Mouse (Mus musculus) layer of hippocampus, adult 2 months (tissue): ENCODE measurements at regions not wholly inside any gene's neighbourhood (a gene's known extent, or its start where the extent isn't known, plus 50 kb on each side); places are given as distances from the start of the nearest gene placed in this dataset.
A peak's percentile ranks its signal among the peaks of the same experiment; 100 is the strongest.

Experiments
- DNase-seq, 2 experiments: peaks; one replicate each; pipeline ENCODE4 v3.0.0; 2022; ENCODE audit warnings: low spot score in 2 of 2
- H3K27ac ChIP-seq: fragments of 200-600 bp; 2 replicates; pipeline ENCODE4 v1.8.1; 2022
- H3K4me3 ChIP-seq: fragments of 200-600 bp; 2 replicates; pipeline ENCODE4 v1.8.1; 2022; ENCODE audit warnings: mild to moderate bottlenecking
- CTCF ChIP-seq: fragments of 200-600 bp; conservative IDR thresholded peaks from 2 replicates; pipeline ENCODE4 v1.8.1; 2022; ENCODE audit warnings: antibody characterized with exemption, mild to moderate bottlenecking, moderate library complexity

- Histone ChIP-seq H3K4me3 (no peak overlapping the region), H3K27ac (no peak overlapping the region)
- no peak for TF ChIP-seq CTCF
- peak; percentile 49 to 69 for DNase-seq
Observed at GRCm38 (mm10) chr14:113431220-113431619, 116.8 kb downstream of the Tpm3-rs7 start.

GRCm38 (mm10) chr14:113442261-113442660, 127.9 kb downstream of the Tpm3-rs7 start:
- TF ChIP-seq CTCF: no peak
- Histone ChIP-seq H3K27ac (no peak overlapping the region), H3K4me3 (no peak overlapping the region)
- DNase-seq: no peak

- TF ChIP-seq CTCF: no peak
- DNase-seq: no peak
- Histone ChIP-seq H3K4me3 (no peak overlapping the region), H3K27ac (no peak overlapping the region)
Observed at GRCm38 (mm10) chr14:113454891-113455290, 140.5 kb downstream of the Tpm3-rs7 start.

GRCm38 (mm10) chr14:113457514-113457913, 143.1 kb downstream of the Tpm3-rs7 start:
- H3K27ac ChIP-seq: no peak overlapping the region
- H3K4me3 ChIP-seq: no peak overlapping the region
- TF ChIP-seq CTCF: no peak
- DNase-seq: no peak

- no peak overlapping the region for H3K4me3 ChIP-seq
- no peak overlapping the region for H3K27ac ChIP-seq
- DNase-seq: peak in 1 of 2 experiments; percentile 44
- no peak for TF ChIP-seq CTCF
Observed at GRCm38 (mm10) chr14:113469072-113469471, 154.7 kb downstream of the Tpm3-rs7 start.

GRCm38 (mm10) chr14:113469978-113470377, 155.6 kb downstream of the Tpm3-rs7 start:
- H3K27ac ChIP-seq: no peak overlapping the region
- no peak for TF ChIP-seq CTCF
- no peak for DNase-seq
- H3K4me3 ChIP-seq: no peak overlapping the region

GRCm38 (mm10) chr14:113486591-113486990, 172.2 kb downstream of the Tpm3-rs7 start:
- no peak overlapping the region for H3K27ac ChIP-seq
- no peak for TF ChIP-seq CTCF
- H3K4me3 ChIP-seq: no peak overlapping the region
- DNase-seq: no peak

GRCm38 (mm10) chr14:113503796-113504195, 189.4 kb downstream of the Tpm3-rs7 start:
- DNase-seq: no peak
- TF ChIP-seq CTCF: no peak
- Histone ChIP-seq H3K27ac (no peak overlapping the region), H3K4me3 (no peak overlapping the region)
